Mouse (Mus musculus) cerebellum, postnatal 4 days (tissue): ENCODE data around the gene Fbxl16.

Source experiments
- DNase-seq, 2 experiments: peaks; one replicate each; pipeline ENCODE4 v3.0.0; 2022; ENCODE audit warnings: low spot score in 2 of 2, mixed read lengths in 1 of 2

The Fbxl16 gene

DNA sequence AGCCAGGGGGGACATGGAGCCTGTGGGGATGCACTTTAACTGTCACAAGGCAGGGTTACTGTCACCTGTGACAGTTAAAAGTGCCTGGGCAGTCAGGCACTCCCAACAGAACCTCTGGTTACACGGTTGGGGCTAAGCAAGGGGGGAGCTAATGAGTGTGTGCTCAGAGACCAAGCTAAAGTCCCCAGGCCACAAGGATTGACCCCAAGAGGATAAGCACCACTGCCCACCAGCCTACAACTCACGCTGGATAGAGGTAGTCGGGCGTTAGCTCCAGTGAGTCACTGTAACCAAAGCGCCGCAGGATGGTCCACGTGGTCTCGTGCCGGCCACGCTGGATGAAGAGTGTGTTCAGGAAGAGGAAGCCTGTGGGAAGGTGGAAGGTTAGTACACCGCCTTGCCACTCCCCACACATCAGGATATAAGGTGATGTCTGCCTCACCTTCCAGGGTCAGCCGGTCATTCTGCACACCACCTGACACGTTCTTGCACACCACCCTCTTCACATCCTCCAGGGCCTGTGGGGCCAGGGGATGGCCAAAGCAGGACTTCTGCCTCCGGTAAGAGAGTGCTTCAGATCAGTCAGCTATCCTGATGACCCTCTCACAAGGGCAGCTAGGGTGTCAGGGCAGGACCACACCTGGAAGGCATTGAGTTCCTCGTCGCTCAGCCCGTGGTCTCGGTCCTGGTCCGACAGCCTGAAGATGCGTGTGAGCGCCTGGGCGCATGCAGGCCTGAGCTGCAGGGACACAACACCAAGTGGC lies 32.4 kb downstream of the Fbxl16 start, which contains the start of gene Gm20683:
TSS of gene Gm20683 (minus strand) at position 647 of the 764 bp plus-strand sequence.
- no peak for DNase-seq

DNA sequence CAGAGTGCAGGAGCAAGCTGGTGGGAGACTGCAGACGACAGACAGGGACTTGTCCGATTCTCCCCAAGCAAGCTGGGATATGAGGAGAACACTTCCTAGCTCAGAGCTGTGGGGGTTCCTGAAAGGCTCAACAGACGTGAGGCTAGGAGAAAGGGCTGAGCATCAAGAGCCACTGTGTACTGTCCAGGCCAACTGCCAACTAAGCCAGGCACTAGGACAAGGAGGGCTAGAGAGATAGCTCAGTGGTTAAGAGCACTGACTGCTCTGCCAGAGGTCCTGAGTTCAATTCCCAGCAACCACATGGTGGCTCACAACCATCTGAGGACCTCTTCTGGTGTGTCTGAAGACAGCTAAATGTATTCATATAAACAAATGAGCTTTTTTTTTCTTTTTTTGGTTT lies 33.6 kb downstream of the Fbxl16 start:
- DNase-seq: no peak

DNA sequence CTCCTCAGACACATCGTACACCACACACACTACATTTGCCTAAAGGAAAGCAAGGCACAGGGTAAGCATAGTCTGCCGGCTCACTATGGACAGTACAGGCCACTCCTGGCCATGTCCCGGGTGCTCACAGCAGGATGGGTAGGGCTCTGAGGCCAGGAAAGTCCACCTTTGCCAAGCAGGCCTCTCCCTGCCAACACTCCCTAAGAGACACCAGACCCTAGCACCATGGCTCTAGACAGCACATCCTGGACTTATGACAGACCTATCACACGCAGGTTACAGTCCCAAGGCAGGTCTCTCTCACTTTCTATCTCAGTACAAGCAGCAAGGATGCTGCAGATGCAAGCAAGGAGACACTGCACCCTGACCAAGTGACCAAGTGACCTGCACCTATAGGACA lies 34.2 kb downstream of the Fbxl16 start:
- no peak for DNase-seq

DNA sequence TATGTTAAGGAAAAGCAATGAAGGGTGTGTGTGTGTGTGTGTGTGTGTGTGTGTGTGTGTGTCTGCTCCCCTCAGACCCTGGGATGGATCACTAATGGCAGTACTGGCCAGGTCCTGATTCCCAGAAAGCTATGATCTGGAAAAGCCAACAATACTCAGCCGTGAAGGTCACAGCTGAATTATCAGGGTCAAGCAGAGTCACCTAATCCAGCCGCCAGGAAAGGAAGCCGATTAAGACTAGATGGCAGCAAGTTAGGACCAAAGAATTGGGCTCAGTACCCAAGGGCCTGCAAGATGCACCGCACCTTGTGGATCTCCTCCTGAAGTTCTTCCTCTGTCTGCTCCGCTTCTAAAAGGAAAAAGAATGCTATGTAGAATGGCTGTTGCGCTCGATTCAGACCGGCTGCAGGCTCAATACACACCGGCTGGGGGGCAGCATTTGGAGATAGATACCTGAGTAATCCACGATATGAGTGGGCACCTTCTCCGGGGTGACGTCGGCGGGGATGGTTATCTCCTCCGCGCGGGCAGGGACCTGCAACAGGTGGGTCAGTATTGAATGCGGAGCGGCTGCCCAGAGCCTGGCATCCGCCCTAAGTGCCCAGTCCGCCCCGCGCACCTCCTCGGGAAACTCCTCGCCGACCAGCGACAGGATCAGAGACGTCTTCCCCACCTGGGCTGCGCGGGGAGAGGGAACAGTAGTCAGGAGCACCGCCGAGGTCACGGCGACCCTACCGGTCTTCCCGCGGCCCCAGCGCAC lies 34.9 kb downstream of the Fbxl16 start:
- no peak for DNase-seq

DNA sequence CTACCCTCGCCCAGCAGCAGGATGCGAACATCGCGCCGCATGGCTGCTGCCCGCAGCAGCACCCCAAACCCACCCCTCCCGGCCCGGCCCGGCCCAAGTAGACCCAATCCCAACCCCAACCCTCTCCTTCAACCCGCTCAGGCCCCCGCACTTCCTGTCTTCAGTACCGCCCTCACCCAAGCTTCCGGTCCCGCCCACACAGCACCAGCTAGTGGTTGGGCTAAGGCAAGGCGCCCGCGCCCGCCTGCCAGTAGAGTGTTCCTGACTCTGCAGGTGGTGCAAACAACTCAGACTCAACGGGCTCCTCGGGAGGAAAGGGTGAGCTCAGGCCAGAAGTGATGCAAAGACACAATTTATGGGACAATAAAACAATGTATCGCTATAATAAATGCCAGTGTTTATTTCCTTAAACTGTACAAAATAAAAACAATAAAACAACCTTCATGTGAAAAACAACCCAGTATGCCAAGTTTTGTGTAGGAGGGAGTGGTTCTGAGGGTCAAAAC lies 35.6 kb downstream of the Fbxl16 start, which contains the start of gene Rhot2:
TSS of gene Rhot2 (minus strand) at position 456 of the 506 bp plus-strand sequence.
- DNase-seq: peak; percentile 77 to 88

DNA sequence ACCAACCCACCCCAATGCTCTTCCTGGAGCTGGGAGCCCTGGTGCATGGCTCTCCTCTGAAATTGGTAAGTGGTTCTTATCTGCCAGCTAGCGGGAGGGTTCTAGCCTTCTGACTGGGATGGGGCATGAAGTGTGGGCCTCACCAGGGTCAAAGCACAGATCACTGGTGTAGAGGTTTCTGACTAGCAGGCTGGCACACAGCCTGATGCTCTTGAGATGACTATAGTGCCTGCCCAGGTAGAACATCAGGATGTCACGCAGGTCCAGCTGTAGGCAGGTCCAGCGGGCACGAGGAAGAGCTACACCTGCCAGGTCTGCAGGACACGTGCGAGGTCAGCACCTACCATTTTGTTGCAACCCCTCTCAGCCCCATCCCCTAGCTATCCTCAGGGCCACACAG lies 51.3 kb downstream of the Fbxl16 start:
- DNase-seq: no peak

DNA sequence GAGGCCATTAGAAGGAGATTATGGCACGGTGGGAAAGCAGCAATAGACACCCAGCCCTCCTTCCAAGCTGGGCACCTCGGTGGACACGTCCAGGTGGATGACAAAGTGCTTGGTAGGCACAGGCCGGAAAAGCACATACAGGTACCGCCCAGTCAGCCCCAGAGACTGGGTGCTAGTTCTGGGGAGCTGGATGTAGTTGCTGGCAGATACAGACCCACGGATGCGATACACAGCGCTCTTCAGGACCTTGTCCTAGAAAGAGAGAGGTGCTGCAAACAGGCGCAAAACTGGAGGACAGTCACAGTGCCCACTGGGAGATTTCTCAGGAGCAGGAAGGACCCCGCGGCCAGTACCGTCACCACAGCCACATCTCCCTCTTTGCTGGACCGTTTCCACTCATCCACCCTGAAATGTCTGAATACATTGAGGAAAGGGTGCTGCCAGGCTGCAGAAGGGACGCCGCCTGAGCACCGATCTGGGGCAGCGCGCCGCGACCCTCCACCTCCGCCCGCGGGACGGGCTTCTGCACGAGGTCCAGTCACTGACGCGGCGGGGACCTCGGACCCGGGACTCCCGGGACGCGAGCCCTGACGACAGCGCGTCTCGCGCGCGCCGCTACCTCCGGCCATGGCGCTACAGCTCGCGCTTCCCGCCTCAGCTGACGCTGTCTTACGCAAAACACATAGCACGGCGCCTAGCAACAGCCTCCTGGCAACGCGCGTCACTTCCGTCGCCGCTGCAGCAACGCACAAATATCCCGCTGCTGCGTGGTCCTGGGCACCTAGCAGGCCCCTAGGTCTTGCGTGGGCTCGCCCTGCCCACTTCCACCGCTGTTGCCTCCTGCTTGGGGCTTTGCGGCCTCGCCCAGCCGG lies 52.2 kb downstream of the Fbxl16 start, which contains the start of gene Wdr90:
TSS of gene Wdr90 (minus strand) at position 670 of the 872 bp plus-strand sequence.
- DNase-seq: peak; percentile 80 to 88

DNA sequence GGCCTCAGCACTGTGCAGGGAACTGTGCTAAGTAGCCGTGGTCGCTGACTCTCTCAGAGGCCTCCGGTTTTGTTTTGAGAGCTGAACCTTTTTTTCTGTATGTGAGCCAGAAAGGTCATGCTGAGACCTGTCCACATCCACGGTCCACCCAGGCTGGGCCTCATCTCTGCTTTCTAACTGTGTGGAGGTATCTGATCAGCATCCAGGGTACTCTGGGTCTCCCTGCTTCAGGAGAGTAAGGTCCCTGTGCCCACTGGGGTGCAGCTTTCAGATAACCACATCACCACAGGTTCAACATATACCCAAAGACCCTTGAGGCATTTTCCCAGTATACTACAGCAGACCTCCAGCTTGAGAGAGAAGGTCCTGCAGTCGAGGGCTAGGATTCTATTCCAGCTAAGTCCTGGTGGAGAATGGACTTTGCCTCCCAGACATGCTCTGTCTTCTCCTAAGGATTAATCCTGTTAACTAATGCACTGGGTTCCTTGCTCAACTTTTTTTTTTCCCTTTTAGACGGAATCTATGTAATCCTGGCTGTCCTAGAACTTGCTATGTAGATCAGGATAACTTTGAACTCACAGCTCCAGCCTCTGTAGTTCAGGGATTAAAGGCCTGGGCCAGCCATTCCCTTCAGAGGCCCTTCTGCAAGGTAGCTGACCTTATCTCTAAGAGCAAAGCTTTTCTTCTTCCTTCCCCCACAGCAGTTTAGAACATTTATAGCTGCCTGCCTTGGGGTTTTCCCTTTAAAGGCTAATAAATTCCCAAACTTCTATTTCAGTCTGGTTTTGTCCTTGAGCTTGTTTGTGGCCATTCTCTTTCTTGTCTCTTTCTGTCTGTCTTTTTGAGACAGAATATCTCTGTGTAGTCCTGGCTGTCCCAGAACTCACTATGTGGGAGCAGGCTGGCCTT lies 53.1 kb downstream of the Fbxl16 start:
- DNase-seq: no peak

DNA sequence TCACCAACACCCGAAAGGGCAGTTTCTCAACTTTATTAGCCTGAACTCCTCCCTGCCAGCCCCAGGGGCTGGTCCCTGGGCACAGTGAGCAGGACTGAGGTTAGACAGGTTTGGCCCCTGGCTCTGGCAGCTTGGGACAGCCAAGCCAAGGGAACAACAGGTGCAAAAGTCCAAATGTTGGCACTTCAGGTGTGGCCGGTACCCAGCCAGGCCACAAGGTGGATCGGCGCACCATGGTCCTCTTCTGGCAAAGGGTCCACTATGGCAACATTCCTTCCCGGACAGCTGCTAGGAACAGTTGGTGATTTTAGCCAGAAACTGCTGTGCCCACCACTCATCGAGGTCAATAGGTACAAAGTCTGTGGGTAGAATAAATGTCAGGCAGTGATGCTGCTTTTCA lies 54.8 kb downstream of the Fbxl16 start:
- no peak for DNase-seq

DNA sequence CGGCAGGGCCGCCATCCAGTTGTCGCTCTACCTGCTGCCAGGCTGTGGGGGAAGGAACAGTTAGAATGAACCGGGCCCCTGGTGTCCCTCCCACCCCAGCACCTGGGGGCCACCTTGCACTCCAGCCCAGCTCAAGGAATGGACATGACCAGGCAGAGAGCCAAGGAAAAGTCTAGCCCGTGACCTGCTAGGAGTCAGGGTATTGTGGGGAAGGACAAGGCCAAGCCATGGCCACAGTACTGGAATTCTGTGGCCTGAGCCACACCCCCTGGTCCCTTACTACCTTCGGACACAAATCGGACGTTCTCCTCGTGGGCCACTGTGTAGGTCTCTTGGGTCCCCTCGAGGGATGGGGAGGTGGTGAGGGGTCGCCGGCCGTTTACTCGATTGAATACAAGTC lies 55.4 kb downstream of the Fbxl16 start:
- no peak for DNase-seq

DNA sequence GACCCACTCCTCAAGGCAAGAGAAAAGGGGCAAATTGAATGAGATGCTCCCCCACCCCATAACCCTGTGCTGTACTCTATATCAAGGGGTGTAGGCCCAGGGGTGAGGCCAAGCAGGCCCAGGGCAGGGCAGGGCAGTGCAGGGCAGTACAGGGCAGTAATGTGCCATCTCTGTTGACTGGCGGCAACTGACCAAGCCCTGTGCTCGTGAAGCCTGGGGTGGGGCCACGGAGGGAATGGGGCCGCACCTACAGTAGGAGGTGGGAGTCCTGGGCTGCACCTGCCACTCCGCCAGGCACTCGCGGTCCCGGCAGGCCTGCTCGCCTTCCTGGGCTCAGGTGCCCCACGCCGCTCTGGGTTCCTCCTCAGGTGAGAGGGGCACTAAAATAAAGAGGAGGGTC lies 56.4 kb downstream of the Fbxl16 start:
- no peak for DNase-seq

DNA sequence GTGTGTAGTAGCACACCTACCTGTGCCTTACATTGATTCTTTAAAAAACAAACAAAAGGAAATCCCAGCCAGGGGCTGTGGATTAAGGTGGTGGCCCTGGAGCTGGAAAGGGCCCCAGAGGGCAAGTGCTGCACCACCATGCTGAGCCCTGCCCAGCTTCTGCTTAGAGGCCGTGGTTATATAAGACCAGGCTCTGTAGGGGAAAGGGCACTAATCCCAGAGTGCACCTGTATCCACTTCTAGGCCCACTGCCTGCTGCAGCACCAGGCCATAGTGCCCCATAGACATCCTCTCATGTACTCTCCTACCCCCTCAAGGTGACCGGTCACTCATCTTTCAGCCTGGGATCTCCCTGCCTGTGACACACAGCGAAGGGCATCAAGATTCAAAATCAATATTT lies 57.3 kb downstream of the Fbxl16 start:
- DNase-seq: no peak

DNA sequence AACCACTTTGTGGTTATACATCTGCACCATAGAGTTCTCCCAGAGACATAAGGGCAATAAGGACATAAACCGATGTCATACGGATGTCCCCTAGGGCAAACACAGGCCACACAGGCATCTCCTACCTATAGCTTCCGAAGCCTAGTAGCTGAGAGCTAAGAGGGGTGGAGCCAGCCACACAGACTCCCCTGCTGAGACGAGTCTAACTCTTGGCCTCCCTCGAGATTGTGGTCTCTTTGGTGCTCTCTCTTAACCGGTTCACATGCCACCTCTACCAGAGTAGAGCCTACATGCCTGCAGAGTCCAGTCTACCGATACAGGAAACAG lies 58.6 kb downstream of the Fbxl16 start:
- no peak for DNase-seq

DNA sequence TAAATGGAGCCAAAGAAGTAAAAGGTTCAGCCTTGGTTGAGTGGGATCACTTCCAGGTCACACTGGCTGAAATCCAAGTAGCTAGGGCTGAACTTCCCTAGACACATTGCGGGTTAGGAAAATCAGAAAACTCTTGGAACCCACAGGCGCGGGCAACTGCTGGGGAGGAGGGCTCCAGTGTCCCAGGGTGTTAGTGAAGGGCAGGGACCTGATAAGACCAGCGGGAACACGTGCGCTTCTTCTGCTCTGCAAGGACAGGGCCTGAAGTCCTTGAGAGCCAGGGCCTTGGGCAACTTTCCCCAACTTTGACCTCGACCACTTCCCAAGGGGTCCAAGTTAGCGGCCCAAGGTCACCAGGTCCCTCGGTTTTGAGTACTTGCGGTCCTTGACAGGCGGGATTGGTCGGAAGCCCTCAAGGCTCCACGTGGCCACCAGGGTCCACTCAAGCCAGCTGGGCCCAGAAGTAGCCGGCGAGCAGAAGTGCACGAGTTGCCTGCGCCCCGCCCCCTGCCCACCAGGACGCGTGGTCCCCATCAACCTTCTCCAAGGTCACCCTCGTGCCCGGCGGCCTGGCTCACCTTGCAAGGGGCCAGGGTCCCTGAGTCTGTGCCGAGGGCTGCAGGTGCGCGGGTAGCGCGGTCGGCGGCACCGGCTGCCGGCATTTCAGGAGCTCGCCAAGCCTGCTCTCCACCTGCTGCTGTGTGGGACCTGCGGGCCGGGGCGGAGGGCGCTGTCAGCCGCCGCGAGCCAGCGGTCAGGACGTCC lies 59.1 kb downstream of the Fbxl16 start:
- DNase-seq: no peak

DNA sequence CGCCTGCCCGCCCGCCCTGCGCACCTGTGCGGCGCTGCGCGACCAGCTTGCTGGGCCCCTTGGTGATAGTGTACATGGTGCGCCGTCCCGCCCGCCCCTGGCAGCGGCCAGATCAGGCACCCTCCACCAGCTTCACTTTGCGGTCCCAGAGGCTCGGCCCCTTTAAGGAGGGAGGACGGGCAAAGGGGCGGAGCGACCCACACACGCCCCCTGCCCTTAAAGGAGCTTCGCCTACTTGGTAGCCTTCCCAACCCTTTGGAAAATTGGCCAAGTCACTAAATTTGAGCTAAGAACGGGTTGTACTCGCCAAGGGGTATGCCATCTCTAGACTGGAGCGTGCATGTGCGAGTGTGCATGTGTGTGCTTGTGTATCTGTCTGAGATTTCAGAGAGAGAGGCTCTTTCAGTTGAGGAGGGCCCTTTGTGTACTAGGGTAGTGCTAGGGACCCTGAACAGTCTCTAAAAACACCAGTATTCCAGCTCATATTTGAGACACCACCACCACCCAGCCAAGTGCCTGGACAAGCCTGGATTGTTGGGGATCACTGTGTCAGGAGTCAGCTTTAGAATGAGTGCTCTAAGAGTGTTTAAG lies 59.8 kb downstream of the Fbxl16 start, which contains the start of gene Mcrip2:
TSS of gene Mcrip2 (minus strand) at position 164 of the 591 bp plus-strand sequence.
- peak in 1 of 2 experiments; percentile 69 for DNase-seq

DNA sequence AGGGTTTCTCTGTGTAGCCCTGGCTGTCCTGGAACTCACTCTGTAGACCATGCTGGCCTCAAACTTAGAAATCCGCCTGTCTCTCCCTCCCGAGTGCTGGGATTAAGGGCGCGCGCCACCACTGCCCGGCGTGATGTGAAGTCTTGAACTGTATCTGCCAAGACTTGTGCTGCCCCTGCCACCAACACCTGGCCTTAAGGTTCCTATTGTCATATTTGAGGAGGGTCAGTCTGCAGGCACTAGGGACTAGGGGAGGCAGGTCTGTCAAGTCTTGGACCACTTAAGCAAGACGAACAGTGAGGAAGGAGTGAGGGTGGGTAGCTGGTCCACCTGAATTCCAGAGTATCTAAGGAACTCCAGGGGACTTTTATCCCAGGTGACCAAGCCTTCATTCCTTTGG lies 60.6 kb downstream of the Fbxl16 start:
- DNase-seq: no peak

DNA sequence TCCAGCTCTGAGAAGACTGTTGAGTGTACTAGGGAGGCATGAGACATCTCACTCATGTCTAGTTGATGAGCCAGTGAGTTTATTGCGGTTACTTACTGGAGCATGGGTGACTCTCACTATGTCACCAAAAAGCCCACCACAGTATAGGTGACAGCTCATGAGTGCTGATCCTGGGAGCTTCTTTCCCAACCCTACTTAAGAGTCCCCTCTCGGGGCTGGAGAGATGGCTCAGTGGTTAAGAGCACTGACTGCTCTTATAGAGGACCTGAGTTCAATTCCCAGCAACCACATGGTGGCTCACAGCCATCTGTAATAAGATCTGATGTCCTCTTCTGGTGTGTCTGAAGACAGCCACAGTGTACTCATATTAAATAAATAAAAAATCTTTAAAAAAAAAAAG lies 61.1 kb downstream of the Fbxl16 start:
- DNase-seq: no peak
